Comparison of ENCODE assay signal across 9 mouse cellular contexts in genomic region chr11:117599049-117599787, GRCm38 (mm10). TPM values are rescaled to one million over a fixed set of nuclear protein-coding genes. Genes with fewer than 3 reads are reported as not detected.
DNase-seq lines count a peak whose midpoint lies in the region; ATAC-seq and TF ChIP-seq lines count a peak whose summit lies in the region.
"Had no signal": no experiment of that assay in that cellular context is flagged by ENCODE, and none has a peak within 500 bp of the region (broad histone marks: within the 10 kb centered on the region; RNA-seq: fewer than 3 reads in every experiment).

No protein-coding gene starts in this region.

- no peaks in the 10 kb centered on the region for H3K36me3 ChIP-seq in forebrain, embryonic 11.5 days (ENCODE audit: control insufficient read depth, insufficient read depth, low read length)
- H3K36me3 ChIP-seq: G1E had no signal

- no peaks in the 10 kb centered on the region for H3K9me3 ChIP-seq in forebrain, embryonic 11.5 days (ENCODE audit: control insufficient read depth, low read length)
- H3K9me3 ChIP-seq: G1E had no signal

- no peak overlapping the region for H3K9ac ChIP-seq in forebrain, embryonic 11.5 days (ENCODE audit: low read length)

- H3K27me3 ChIP-seq in cerebellum, adult 2 months (ENCODE audit: control insufficient read depth, insufficient read depth, low read length), result no peaks in the 10 kb centered on the region
- H3K27me3 ChIP-seq in forebrain, embryonic 11.5 days (ENCODE audit: control insufficient read depth, insufficient read depth, low read length), result peaks cover 11% of the 10 kb centered on the region

- ATAC-seq in forebrain, embryonic 11.5 days (replicated peaks; ENCODE audit: low FRiP score), result no peak
- ATAC-seq in inflammation-experienced regulatory T-cells, adult 6 months, result peak; percentile 79
- ATAC-seq in megakaryocyte, adult 5-6 weeks (ENCODE audit: poor library complexity, severe bottlenecking), result peak; percentile 66; the same call in 1 of the 2 replicates

- peak overlapping the region; percentile 17; the same call in 1 of the 2 replicates for H3K27ac ChIP-seq in cerebellum, adult 2 months (ENCODE audit: insufficient read depth, low read length)
- H3K27ac ChIP-seq in forebrain, embryonic 11.5 days (ENCODE audit: low read depth, low read length), result no peak overlapping the region

- H3K4me3 ChIP-seq in cerebellum, adult 2 months (replicated peaks; ENCODE audit: insufficient read depth, low read depth, low read length), result peak overlapping the region; percentile 61
- H3K4me3 ChIP-seq in forebrain, embryonic 11.5 days (ENCODE audit: low read depth, low read length), result no peak overlapping the region

- DNase-seq in cerebellum, adult 2 months, result peak; percentile 31 to 48
- DNase-seq in cerebellum, adult 11-12 months, result no peak
- peak; percentile 69 for DNase-seq in CD4-positive, CD25-positive, alpha-beta regulatory T cell, adult 2 months (ENCODE audit: low read depth, low spot score)
- no peak for DNase-seq in forebrain, embryonic 11.5 days (ENCODE audit: low spot score)
- DNase-seq in thymus, postnatal 14 days, result peak; percentile 19
- DNase-seq in right cerebral cortex, postnatal 36 days (ENCODE audit: low spot score in 2 of 2), result no peak

- WGBS in cerebellum, adult 2 months, result 35% methylated on average over 16 of the region's 16 CpGs
- 15% methylated on average over 16 of the region's 16 CpGs for WGBS in forebrain, embryonic 11.5 days

- no peak for TF ChIP-seq POLR2A in cerebellum, adult 2 months (IDR thresholded peaks at IDR 0.05; ENCODE audit: borderline replicate concordance, insufficient read depth, low read length)

- peak overlapping the region; percentile 26; the same call in 1 of the 2 replicates for H3K4me2 ChIP-seq in forebrain, embryonic 11.5 days (ENCODE audit: low read depth, low read length, severe bottlenecking)

- H3K4me1 ChIP-seq in cerebellum, adult 2 months (ENCODE audit: control insufficient read depth, insufficient read depth, low read length), result peaks cover 37% of the 10 kb centered on the region
- peaks cover 23% of the 10 kb centered on the region for H3K4me1 ChIP-seq in forebrain, embryonic 11.5 days (replicated peaks; ENCODE audit: control insufficient read depth, insufficient read depth, low read length)

- no peak for TF ChIP-seq CTCF in cerebellum, adult 2 months (IDR thresholded peaks at IDR 0.05; ENCODE audit: borderline replicate concordance, insufficient read depth, low read depth, low read length)

RNA-seq across cellular contexts. Expression of gene Tnrc6c, which starts 54.9 kb away (rescaled TPM):
- polyA plus RNA-seq in cerebellum, adult 2 months (2012; rRNA removed), result 43.8 and 52.1 TPM in 2 replicates
- 18.5 and 18.8 TPM in 2 replicates for polyA plus RNA-seq in forebrain, embryonic 11.5 days (2014; fragmentation: Nextera tagmentation; extraction: Ambion mirVana)
- polyA plus RNA-seq in inflammation-experienced regulatory T-cells, adult 6 months (2017; shearing (Covaris generic)), result 10 to 100 TPM; 10.8 to 19.2 (median 17.4) TPM
- total RNA-seq in megakaryocyte, adult 5-6 weeks (2015), result 16.3 and 19.1 TPM in 2 replicates
- 17.9 and 20.4 TPM in 2 replicates for total RNA-seq in megakaryocyte, adult 5-6 weeks (2017)

Comparison
In these comparisons a context has a peak if more than half of its experiments do, and no peak if none do; other contexts are left out.
1. DNase-seq: peak in cerebellum, adult 2 months (2 of 2), CD4-positive, CD25-positive, alpha-beta regulatory T cell, adult 2 months (single experiment) and thymus, postnatal 14 days (single experiment); none in cerebellum, adult 11-12 months (single experiment), forebrain, embryonic 11.5 days (single experiment) and right cerebral cortex, postnatal 36 days (0 of 2).